Mouse (Mus musculus) heart, embryonic 15.5 days (tissue): ENCODE results near the gene Amz2. TPM values are rescaled to one million over a fixed set of nuclear protein-coding genes. Genes with fewer than 3 reads are reported as not detected.

Experiments
- ATAC-seq: fragments of 200-750 bp; cut with Nextera tagmentation; replicated peaks from 2 replicates; pipeline ENCODE4 v1.8.0; 2017; ENCODE audit warnings: low read depth, moderate TSS enrichment; ENCODE audit not compliant: insufficient number of reproducible peaks, insufficient read depth, low FRiP score
- H3K27ac ChIP-seq: fragments of 300-500 bp; sonication (generic); 2 replicates; pipeline ENCODE4 v1.5.1; 2015; ENCODE audit warnings: mild to moderate bottlenecking, inconsistent platforms
- H3K27me3 ChIP-seq: fragments of 300-500 bp; sonication (generic); 2 replicates; pipeline ENCODE4 v1.6.1; 2015; ENCODE audit warnings: inconsistent platforms
- H3K36me3 ChIP-seq: fragments of 300-500 bp; sonication (generic); 2 replicates; pipeline ENCODE4 v1.6.1; 2015; ENCODE audit warnings: mild to moderate bottlenecking, inconsistent platforms
- H3K4me1 ChIP-seq: fragments of 300-500 bp; sonication (generic); replicated peaks from 2 replicates; pipeline ENCODE4 v1.6.1; 2015; ENCODE audit warnings: inconsistent platforms
- H3K4me2 ChIP-seq: fragments of 300-500 bp; sonication (generic); 2 replicates; pipeline ENCODE4 v1.6.1; 2015; ENCODE audit warnings: inconsistent platforms, mild to moderate bottlenecking, moderate library complexity
- H3K4me3 ChIP-seq: fragments of 300-500 bp; sonication (generic); 2 replicates; pipeline ENCODE4 v1.5.1; 2015; ENCODE audit warnings: mild to moderate bottlenecking, inconsistent platforms
- H3K9ac ChIP-seq: fragments of 300-500 bp; sonication (generic); 2 replicates; pipeline ENCODE4 v1.6.1; 2015; ENCODE audit warnings: mild to moderate bottlenecking, inconsistent platforms
- H3K9me3 ChIP-seq: fragments of 300-500 bp; sonication (generic); replicated peaks from 2 replicates; pipeline ENCODE4 v1.6.1; 2016; ENCODE audit warnings: inconsistent platforms
- WGBS: fragments of 180-500 bp; shearing (Covaris S2); methylation state at CpG from one replicate; pipeline ENCODE4 v1.1.7; 2015; ENCODE audit warnings: mixed read lengths; 5-methylcytosine and 5-hydroxymethylcytosine counted together
- microRNA-seq: library from miRNA; unstranded; fragments of <30 nt; microRNA quantifications from one replicate; pipeline ENCODE4, GENCODE M21; 2016
- polyA plus RNA-seq: library from polyadenylated mRNA; unstranded; fragments of >200 nt; fragmentation: Nextera tagmentation; extraction: Ambion mirVana; gene quantifications from 2 replicates; pipeline ENCODE4 v1.2.1, GENCODE M21; 2015

The Amz2 gene
- polyA plus RNA-seq, 1 experiment from 2014 or later = 33.0 TPM

GRCm38 (mm10) chr11:109496475-109496993, 70.8 kb downstream of the Amz2 start:
- WGBS = 83% methylated on average over 7 of the region's 7 CpGs
- H3K4me2 ChIP-seq = no peak overlapping the region
- ATAC-seq = no peak

GRCm38 (mm10) chr11:109496996-109497714, 71.4 kb downstream of the Amz2 start:
- Histone ChIP-seq H3K27me3 (no peaks in the 10 kb centered on the region; the same call in 1 of the 2 replicates), H3K9me3 (no peaks in the 10 kb centered on the region), H3K4me2 (no peak overlapping the region), H3K4me3 (no peak overlapping the region), H3K9ac (no peak overlapping the region), H3K27ac (no peak overlapping the region), H3K36me3 (no peaks in the 10 kb centered on the region), H3K4me1 (peaks cover 22% of the 10 kb centered on the region)
- no peak for ATAC-seq
- 89% methylated on average over 6 of the region's 6 CpGs for WGBS

More at GRCm38 (mm10) chr11:109496475-109496993, 70.8 kb downstream of the Amz2 start:
- Histone ChIP-seq H3K27me3 (no peaks in the 10 kb centered on the region; the same call in 1 of the 2 replicates), H3K36me3 (no peaks in the 10 kb centered on the region), H3K9me3 (no peaks in the 10 kb centered on the region), H3K4me3 (no peak overlapping the region), H3K4me1 (peaks cover 22% of the 10 kb centered on the region), H3K9ac (no peak overlapping the region), H3K27ac (no peak overlapping the region)

DNA sequence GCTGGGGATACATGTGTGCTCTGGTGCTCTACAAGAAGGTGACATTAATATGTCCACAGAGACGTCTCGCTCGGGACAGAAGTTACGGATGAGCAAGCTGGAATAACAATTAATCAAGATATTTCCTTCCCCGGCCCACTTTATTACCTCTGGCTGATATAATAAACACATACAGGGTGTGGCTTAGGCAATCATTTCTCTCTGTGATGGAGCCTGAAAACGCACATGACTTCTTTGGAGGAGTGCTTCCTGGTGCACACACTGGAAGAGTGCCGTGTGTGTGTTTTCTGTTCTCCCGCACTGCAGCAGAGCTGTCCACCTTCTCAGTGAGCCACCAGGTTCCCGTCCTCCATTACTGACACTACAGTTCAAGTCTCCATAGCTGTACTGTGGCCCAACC, 72.2 kb downstream of the Amz2 start:
- peaks cover 22% of the 10 kb centered on the region for H3K4me1 ChIP-seq
- peak overlapping the region; percentile 42; the same call in 1 of the 2 replicates for H3K27ac ChIP-seq
- H3K4me3 ChIP-seq = no peak overlapping the region
- no peaks in the 10 kb centered on the region; the same call in 1 of the 2 replicates for H3K27me3 ChIP-seq
- H3K36me3 ChIP-seq = no peaks in the 10 kb centered on the region
- whole genome bisulfite sequencing = 70% methylated on average over 9 of the region's 9 CpGs
- no peak overlapping the region for H3K9ac ChIP-seq
- ATAC-seq = no peak
- H3K9me3 ChIP-seq = no peaks in the 10 kb centered on the region
- H3K4me2 ChIP-seq = no peak overlapping the region

GRCm38 (mm10) chr11:109500206-109500605, 74.5 kb downstream of the Amz2 start:
- no peaks in the 10 kb centered on the region for H3K27me3 ChIP-seq
- no peak overlapping the region for H3K4me3 ChIP-seq
- peaks cover 16% of the 10 kb centered on the region for H3K4me1 ChIP-seq
- WGBS = 67% methylated on average over 5 of the region's 5 CpGs
- ATAC-seq = no peak
- H3K4me2 ChIP-seq = no peak overlapping the region
- no peak overlapping the region for H3K9ac ChIP-seq
- no peaks in the 10 kb centered on the region for H3K9me3 ChIP-seq
- H3K36me3 ChIP-seq = no peaks in the 10 kb centered on the region
- no peak overlapping the region for H3K27ac ChIP-seq

Small RNAs within 50 kb of the gene (microRNA-seq; reads per million reads assigned to microRNA genes)
- gene Gm25540 = not detected

Other genes with a start within 250 kb of the Amz2 start
- gene Rgs9, start 127.8 kb upstream of the Amz2 start, polyA plus RNA-seq = 0.59 and 1.3 TPM in 2 replicates
- 19.3 and 19.9 TPM in 2 replicates for gene Gna13, start 63.1 kb upstream of the Amz2 start, polyA plus RNA-seq
- gene 9930022D16Rik, start 12.0 kb upstream of the Amz2 start, polyA plus RNA-seq = 0.05 TPM in 1 of 2 replicates, not detected in the other
- 2.7 and 3.6 TPM in 2 replicates for gene Arsg, start 47.4 kb downstream of the Amz2 start, polyA plus RNA-seq
- gene Slc16a6, start 47.7 kb downstream of the Amz2 start, polyA plus RNA-seq = 6.0 and 7.4 TPM in 2 replicates
- 50.9 and 54.1 TPM in 2 replicates for gene Wipi1, start 186.0 kb downstream of the Amz2 start, polyA plus RNA-seq
- gene Prkar1a, start 223.5 kb downstream of the Amz2 start, polyA plus RNA-seq = 426 and 427 TPM in 2 replicates